Mouse (Mus musculus) mesoderm, embryonic 11.5 days (tissue): ENCODE measurements around the gene Hpgds.

ENCODE experiments used
- DNase-seq: peaks from one replicate; pipeline ENCODE4 v3.0.0-alpha.2; 2012; ENCODE audit warnings: low read depth, low spot score

Hpgds gene

DNA sequence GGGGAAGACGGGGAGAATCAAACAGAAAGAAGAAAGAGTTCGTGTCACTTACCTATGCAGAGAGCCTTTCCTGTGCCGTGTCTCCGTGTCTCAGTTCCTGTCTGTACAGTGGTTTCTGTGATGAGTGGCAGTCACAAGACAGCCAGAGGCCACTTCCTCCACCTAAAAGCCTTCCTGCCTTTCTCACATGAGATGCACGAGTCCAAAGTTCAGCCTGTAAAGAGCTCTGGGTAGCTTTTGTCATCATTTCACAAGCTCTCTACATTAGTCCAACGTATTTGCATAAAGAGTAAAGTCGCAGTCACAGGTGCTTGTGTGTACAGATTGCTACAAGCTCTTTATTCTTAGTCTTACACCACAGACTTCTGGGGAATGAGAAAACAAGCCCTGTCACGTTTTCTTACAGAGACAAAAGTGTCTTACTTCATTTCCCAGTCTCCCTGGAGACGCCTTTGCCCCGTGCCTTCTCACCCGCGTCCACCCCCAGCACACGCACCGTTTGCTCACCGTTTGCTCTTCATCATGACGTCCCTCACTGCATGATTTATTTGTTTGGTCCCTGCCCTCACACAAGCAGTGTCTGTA, at the start of gene Hpgds:
Gene Hpgds (minus strand): TSS at position 288 of the 585 bp plus-strand sequence.
- DNase-seq: peak; percentile 45

DNA sequence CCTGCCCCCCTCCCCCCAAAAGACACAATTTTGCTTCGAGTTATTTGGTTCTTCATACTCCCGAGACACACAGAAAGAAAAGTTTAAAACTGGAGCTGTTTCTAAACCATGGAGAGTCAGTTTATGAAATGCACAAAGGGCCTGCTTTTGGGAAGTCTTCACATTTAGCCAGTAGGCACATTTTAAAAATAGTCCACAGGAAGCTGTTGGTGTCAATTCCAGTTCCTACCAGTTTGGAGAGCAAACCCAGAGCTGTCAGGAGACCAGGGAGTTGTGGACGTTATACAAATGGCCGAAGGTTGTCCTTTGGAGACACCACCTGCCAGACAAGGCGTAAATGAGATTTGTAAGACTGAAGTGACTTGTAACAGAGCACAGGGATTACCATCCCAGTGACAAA, 20.3 kb upstream of the Hpgds start:
- no peak for DNase-seq

DNA sequence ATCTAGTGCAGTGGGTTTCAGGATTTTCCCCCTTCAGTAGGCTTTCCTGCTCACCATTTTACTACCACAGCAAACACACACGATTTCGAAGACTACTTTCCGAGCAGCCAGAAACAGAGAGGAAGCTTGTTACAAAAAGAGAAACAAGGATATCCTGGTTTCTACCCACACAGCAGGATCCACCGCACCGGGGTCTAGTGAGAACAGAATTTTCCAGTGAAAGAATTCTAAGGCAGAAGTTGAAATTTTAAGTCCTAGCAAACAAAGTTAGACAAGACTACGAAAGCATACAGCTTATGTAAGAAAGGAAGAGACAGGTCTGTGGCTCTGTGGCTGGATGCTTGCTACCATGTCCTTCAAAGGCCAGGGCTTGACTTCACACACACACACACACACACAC, 19.4 kb upstream of the Hpgds start:
- no peak for DNase-seq

DNA sequence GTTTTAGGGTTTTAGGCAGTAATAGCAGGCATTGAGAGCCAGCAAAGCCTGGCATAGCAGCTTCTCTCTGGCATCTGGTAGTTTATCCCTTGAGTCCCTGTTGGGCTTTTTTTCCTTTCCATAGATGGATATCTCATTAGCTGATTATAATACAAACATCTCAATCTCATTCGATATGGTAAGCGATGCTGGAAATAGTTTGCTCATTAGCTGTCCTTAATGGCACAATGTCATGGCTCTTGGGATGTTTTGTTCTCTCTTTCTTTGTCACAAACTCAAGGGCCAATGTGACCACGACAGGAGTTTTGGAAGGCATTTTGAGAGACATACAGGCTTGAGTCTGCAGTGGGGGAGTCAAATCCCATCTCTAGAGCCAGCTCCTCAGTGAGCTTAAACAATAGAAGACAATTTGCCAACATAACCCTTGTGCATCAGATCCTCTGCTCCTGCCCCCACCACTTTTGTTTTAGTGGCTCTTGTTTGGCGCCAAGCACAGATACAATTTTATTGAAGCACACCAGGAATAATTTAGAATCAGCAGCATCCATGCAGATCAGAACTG, 14.8 kb upstream of the Hpgds start:
- no peak for DNase-seq

DNA sequence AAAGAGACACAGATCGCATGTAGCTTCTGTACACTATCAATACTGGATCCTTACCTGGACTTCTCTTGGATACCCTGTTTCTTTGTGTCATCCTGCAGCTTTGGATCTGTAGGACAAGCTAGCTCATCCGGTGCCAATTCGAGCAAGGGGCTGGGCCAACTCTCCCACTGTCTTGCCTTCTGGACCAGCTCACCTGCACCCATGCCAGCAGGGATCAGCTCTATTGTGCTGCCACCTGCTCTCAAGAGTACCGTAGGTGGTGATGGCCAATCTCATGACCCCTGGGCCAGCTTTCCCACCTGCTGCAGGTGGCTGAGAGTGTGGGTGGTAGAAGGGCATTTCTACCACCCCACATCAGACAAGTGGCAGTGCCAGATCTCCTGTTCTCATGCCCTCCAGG, 12.3 kb upstream of the Hpgds start:
- no peak for DNase-seq

DNA sequence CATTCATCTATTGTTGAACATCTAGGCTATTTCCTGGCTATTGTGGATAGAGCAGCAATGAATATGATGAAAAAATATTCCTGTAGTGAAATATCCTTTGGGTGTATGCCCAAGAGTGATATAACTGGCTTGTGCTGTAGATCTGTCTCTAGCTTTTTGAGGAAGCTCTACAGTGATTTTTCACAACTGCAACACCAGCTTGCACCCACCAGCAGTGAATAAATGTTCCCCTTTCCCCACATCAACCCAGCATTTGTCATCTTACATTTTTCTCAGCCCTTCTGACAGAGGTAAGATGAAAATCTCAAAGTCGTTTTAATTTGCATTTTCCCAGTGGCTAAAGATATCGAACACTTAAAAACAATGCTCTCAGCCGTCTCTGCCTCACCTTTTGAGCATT, 8.9 kb upstream of the Hpgds start:
- DNase-seq: no peak

DNA sequence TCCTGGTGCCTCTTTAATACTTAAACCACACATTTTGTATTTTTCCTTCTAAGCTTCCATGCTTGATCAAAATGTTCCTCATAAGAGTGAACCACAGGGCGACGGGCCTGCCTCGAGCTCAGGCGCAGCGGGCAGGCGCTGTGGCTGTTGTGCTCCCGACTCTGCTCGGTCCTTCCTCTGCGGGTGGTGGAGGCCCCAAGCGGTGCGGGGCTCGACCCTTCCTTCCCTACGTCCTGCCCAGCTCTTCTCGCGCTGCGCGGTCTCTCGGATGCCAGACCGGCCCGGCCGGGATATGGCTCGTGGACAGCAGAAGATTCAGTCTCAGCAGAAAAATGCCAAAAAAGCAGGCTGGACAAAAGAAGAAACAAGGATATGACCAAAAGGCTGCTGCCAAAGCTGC, 6.0 kb upstream of the Hpgds start:
- DNase-seq: no peak

DNA sequence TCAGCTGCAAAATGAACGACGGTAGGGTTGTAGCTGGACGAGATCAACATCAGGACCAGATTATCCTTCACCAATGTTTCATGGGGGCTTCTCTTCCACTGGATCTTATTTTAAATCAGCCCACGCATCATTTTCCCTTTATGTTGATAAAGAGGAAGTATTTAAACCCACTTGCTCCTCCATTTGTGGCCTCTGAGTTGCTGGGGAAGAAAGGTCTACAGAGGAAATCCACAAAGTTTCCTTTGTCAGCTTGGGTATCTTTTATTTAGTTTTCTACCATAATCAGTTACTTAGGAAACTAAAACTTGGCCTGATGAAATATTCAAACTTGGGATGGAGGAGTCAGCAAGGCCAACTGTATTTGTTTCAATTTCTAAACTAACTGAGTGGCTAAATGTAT, 1.7 kb upstream of the Hpgds start:
- DNase-seq: no peak

DNA sequence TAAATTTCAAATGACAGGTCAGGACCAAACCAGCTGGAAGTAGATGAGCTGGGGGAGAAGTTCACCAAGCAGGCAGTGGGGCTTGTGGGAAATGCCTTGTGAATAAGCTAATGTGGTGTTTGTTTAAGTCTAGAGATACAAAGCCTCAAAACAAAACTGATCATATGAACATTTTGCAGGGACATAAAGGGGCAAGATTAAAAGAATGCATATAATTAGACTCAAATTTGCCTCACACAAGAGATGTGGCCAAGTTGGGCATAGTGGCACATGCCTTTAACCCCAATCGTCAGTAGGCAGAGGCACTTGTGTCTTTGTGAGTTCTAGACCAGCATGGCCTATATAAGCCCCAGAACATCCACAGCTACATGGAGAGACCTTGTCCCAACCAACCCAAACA, 2.4 kb downstream of the Hpgds start:
- DNase-seq: no peak

DNA sequence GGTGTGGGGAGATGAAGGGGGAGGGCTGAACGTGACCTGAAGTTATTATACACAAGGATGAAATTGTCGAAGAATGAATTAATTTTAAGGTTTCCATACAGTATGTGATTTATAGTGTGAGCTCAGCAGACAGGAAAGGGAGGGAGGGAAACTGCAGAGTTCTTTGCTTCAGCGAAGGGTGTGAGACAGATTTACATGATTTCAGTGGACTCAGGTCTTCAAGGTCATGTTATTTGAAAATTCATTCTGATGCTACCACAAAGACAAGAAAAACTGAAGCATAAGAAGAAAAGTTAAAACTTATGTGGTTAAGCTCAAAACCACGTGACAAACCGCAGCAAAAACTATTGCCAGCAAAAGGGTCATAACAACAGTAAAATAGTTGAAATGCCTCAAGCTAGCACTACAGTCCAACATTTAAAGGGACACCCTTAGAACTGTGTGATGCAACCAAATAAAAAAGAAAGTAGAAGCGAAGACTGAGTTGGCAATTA, 3.9 kb downstream of the Hpgds start:
- DNase-seq: no peak

DNA sequence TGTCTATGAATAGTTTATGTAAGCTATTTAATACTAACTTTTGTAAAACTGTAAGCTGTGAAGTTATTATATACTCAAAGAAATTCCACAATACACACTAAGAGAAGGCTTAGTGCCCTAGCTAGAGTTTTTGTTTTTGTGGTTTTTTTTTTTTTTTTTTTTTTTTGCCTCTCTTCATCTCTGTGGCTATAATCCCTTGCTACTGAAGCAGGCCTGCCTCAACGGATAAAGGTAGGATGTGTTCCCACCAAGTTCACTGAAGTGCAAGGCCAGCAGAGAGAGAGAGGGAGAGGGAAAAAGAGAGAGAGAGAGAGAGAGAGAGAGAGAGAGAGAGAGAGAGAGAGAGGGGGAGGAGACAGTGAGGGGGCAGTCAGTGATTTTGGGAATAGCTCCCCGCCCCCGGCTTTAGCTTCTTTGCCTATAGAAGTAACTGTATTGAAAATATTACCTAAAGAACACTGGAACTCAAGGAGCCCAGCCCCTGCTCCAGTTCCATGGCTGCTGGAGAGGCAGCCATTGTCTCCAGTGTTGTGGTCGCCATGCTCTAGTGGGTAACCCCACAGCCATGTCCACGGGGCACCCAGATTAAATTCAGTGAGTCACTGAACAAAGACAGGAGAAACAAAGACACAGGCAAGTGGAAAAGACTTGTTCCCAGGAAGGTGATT, 4.5 kb downstream of the Hpgds start:
- DNase-seq: no peak

DNA sequence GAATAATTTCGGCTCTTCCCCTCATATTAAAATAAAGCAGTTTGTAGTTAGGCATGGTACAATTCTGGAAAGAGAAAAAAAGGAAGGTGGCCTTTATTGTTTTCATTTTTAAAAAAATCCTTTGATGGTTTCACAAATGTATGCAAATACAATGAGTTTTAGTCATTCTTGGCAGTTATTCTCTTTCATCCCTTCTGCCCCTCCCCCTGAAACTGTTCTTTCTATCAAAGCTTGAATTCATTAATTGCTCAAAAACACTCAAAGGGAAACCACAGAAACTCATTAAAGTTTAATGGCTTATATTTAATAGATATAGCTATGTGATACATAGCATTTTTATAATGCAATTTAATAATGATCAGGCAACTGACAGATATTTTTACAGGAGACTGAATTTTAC, 6.5 kb downstream of the Hpgds start:
- no peak for DNase-seq

DNA sequence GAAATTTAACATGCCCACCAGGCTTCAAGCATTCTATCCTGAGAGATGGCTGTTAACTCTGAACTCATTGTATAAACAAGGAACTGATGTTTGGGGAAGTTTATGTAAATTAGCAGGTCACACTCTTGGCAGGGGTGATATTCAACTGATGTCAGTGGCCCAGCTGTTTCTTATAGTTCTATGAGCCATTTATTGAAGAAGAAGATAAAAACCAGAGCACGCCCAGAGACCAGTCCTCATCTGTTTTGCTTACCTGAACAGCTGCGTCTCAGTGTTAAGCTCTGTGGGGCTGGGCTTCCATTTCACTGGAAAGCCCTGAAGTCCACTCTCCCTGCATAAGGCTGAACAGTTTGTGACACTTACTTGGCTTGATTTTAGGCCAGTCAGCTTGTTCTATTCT, 6.9 kb downstream of the Hpgds start:
- DNase-seq: no peak

DNA sequence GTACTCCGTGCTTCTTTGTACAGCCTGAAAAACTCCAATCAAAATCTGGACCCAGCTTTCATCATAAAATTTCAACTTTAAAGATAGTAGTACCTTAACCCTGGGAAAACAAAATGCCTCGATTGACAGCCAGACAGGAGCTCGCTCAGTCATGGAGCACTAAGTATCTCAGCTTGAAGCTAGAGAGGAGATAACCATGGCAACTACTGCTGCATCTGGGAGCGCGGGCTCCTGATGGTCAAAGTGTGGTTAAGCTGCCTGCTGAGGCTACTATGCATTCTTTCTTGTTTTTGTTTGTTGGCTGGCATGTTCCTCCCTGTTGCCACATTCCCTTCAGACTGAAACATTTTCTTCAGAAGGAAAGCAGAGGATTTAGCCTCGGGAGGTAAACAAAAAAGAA, 12.3 kb downstream of the Hpgds start:
- DNase-seq: no peak

DNA sequence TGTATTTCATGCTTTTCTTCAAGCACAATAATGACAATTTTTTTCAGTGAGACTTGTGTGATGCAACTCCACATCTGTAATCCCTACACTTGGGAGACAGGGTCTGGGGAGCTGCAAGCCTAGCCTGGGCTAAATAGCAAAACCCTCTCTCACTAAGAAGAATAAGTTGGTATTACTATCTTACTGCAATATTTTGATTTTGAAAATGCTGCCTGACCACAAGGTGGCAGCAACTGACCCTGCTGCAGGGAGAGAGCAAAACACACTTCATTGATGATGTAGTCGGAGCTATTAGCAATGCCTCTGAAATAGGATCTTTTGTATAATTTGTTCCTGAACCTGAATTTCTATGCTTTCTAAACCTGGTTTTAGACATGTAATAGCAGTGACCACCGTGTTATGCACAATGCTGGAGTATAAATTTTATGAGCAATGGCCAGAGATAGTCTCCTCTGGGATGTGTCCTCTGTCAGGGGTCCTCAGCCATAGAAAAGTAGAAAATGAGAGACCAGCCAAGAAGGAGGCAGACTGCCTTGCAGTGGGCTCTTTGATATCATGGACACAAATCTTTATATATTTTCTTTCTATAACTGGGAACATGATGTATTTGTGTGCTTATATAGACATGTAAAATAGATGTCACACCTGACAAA, 18.5 kb downstream of the Hpgds start:
- peak; percentile 67 for DNase-seq

DNA sequence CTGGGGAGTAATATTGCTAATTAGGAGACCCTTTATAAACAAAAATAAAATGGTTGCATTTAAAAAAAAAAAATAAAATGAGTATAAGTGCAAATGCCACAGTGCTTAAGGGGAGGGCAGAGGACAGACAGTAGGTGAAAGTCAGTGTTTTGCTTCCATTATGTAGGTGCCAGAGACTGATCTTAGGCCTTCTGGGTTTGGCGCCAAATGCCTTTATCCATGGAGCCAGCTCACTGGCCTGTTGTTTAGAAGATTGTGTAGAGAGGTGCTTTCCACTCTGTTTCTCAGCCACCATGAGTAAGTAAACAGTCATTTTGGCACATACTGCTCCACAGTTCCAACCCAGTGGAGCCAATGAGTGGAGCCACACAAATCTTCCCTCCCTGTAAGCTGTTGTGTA, 27.2 kb downstream of the Hpgds start:
- DNase-seq: no peak

DNA sequence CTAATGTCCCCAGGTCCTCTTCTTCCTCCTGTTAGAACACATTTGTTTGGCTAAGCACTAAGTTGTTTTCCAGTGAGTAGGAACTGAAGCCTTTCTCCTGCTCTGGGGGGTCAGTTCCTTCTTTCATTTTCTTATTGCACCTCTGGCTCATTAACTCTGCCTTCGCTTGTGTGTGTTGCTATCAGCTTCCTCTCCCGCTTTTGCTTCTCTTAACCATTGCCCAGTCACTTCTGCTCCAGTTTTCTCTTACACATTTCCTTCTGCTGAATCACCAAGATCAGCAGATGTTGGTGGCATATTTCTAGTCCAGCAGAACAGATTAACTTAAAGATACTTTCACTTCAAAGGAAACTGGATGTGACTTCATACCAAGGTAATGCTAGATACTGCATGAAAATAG, 29.8 kb downstream of the Hpgds start:
- no peak for DNase-seq

DNA sequence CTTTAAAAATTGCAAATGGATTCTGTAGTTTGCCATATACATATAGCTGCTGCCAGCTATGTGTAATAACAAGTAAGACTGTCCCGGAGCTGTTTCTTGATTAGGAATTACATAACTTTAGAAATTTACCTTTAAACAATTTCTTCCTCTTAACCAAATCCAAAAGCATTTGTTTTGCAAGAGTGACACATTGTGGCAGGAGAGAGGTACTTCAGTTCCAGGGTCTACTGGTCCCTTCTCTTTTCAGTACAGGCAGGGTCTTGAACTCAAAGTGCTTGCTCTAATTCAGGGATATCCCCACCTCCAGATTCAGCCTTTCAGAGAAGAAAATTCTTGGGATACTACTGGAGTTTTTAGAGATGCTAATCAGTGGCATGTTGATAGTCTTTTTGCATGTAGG, 65.6 kb downstream of the Hpgds start:
- DNase-seq: peak; percentile 6

DNA sequence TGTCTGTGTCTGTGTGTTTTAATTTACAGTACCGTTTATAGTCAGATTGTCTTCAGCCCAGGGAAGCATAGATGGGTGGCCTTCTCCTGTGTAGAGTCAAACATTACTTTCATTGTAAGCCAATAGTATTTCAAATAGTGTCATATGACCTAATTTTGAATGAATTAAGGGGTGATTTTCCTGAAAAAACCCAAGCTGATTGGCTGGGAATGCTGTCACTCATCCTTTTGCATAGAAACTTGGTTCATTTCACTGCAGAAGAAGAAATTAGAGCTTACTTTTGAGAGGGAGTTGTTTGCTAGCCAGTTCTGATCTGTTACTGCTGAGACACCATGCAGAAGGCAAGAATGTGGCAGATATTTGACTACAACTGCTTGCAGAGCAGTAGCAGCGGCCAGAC, 69.5 kb downstream of the Hpgds start:
- DNase-seq: peak; percentile 13
